Comparison of ENCODE assay signal across 11 mouse cellular contexts in genomic region chr5:147716276-147716675, GRCm38 (mm10). TPM values are rescaled to one million over a fixed set of nuclear protein-coding genes. Genes with fewer than 3 reads are reported as not detected.
DNase-seq lines count a peak whose midpoint lies in the region; ATAC-seq lines count a peak whose summit lies in the region.
"Had no signal": no experiment of that assay in that cellular context is flagged by ENCODE, and none has a peak within 500 bp of the region (broad histone marks: within the 10 kb centered on the region; RNA-seq: fewer than 3 reads in every experiment).

No protein-coding gene starts in this region.

- ATAC-seq in frontal cortex, adult (ENCODE audit: low TSS enrichment), result peak; percentile 85; the same call in 1 of the 2 replicates
- ATAC-seq: liver, embryonic 12.5 days had no signal

- intact Hi-C loops in left cerebral cortex, postnatal 10 days (cut with DNase I), result no loop called here

- no peak for DNase-seq in frontal cortex, postnatal 14 days (ENCODE audit: low spot score in 2 of 2)
- peak; percentile 18 to 42 for DNase-seq in left cerebral cortex, adult 18-20 months (ENCODE audit: low spot score in 2 of 2)
- DNase-seq in left cerebral cortex, postnatal 10 days (ENCODE audit: extremely low spot score in 1 of 2, low spot score in 2 of 2), result no peak
- peak; percentile 30 for DNase-seq in right cerebral cortex, adult 18-20 months
- no peak for DNase-seq in right cerebral cortex, postnatal 4 days
- DNase-seq in adrenal gland, postnatal 36 days, result no peak
- DNase-seq: adrenal gland, postnatal 14 days; kidney, adult 11 months; kidney, postnatal 25 days had no signal

RNA-seq across cellular contexts. Expression of gene Flt1, which starts 9.5 kb away (rescaled TPM):
- total RNA-seq in left cerebral cortex, adult 18-20 months (2021), result 10 to 100 TPM; 32.8 to 35.4 TPM
- 10 to 100 TPM; 23.5 to 24.7 TPM for total RNA-seq in left cerebral cortex, postnatal 10 days (2021)
- 10 to 100 TPM; 42.8 to 92.8 TPM for total RNA-seq in adrenal gland, postnatal 36 days (2021)

Comparison
In these comparisons a context has a peak if more than half of its experiments do, and no peak if none do; other contexts are left out.
1. DNase-seq: peak in left cerebral cortex, adult 18-20 months (2 of 2) and right cerebral cortex, adult 18-20 months (single experiment); none in frontal cortex, postnatal 14 days (0 of 2), left cerebral cortex, postnatal 10 days (0 of 2), right cerebral cortex, postnatal 4 days (single experiment) and adrenal gland, postnatal 36 days (0 of 2).